Mouse (Mus musculus) urinary bladder, postnatal 14 days (tissue): Measurements from ENCODE around the gene Phospho1.

Experiments
- DNase-seq: peaks from one replicate; pipeline ENCODE4 v3.0.0; 2021; ENCODE audit warnings: low spot score

Phospho1 gene

DNA sequence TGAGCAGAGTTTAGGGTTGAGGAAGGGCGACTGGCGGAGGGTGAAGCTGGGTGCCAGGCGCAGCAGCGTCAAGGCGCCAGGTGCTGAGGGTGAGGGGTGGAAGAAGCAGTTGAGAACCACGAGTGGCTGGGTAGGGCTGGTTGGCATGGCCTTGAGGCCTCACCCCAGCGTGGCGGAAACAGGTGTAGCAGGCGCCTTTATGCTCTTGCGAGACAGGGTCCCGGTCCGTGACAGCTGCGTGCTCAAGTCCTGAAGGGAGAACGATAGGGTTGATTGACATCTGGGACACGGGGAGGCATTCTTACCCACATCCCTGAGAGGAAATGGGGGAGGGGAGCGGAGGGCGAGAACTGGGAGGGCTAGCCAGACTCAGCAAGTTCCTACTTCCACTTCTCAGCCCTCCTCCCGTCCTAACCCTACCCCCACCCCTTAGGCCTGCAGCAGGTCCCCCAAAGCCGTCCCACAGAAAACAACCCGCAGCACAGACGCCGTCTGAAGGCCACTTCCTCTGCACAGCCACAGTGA is 9.9 kb downstream of the Phospho1 start:
- no peak for DNase-seq

DNA sequence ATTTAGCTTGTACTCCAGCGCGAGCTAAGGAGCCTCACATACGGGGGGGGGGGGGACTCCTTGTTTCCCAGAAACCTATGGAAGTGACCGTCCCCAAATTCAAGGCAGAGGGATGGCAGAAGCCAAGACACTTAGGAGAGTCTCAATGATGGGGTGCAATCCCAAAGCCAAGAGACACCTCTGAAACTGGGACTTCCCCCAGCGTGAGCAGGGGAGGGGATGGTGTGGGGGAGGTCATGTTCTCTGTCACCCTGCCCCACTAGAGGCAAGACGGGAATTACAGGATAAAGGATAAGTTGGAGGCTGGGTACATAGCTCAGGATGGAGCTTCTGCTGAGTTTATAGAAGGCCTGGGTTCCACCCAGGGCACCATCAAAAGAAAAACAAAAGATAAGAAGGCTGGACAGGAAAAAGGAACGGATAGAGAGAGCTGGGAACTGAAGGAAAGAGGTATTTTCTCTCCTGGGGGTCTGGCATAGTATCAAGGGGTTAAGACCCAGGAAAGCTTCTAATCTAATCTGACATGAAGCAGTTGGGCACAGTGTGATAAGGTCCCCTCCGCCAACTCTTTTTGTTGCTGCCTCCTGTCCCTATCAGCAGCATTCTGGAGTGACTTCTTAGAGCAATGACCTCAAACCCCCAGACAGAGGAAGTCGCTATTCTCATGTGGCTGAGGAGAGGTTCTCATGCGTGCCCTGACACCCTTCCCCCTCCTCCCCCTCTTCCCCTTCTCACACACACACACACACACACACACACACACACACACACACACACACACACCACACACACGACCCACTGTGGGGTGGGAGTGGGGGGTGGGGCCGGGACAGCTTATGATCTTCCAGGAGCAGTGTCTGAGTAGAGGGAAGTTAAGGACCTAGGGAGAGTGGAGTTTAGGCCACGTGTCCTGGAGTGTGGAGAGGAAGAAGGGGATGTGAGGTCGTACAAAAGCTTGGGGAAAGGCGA is 10.7 kb downstream of the Phospho1 start:
- DNase-seq, result no peak

- no peak for DNase-seq
Measured at GRCm38 (mm10) chr11:95835832-95836231, 11.5 kb downstream of the Phospho1 start.

- DNase-seq, result no peak
Measured at GRCm38 (mm10) chr11:95836433-95836832, 12.1 kb downstream of the Phospho1 start.

DNA sequence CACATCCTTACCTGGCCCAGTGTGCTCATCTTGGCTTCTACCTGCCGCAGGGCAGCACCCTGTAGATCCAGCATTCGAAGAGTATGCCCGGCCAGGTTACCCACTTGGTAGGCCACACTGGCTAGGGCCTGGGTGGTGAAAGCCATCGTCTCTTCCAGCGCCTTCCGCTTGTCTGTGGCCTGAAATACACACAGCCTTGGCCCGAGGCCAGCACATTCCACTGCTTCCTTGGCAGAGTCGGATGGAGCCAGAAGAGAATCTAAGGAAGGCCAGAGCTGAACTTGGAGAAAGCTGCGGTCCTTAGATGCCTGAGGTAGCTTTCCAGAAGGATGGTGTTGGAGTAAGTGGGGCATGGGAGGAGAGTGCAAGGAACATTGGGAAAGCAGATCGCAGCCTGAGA is 12.8 kb downstream of the Phospho1 start, which contains the start of gene Gngt2:
Gene Gngt2, plus strand, starts transcription at position 158 of the 400 bp plus-strand sequence.
- DNase-seq, result peak; percentile 82

- DNase-seq, result no peak
Measured at GRCm38 (mm10) chr11:95838598-95838997, 14.3 kb downstream of the Phospho1 start.

- no peak for DNase-seq
Measured at GRCm38 (mm10) chr11:95838999-95839868, 14.9 kb downstream of the Phospho1 start.

DNA sequence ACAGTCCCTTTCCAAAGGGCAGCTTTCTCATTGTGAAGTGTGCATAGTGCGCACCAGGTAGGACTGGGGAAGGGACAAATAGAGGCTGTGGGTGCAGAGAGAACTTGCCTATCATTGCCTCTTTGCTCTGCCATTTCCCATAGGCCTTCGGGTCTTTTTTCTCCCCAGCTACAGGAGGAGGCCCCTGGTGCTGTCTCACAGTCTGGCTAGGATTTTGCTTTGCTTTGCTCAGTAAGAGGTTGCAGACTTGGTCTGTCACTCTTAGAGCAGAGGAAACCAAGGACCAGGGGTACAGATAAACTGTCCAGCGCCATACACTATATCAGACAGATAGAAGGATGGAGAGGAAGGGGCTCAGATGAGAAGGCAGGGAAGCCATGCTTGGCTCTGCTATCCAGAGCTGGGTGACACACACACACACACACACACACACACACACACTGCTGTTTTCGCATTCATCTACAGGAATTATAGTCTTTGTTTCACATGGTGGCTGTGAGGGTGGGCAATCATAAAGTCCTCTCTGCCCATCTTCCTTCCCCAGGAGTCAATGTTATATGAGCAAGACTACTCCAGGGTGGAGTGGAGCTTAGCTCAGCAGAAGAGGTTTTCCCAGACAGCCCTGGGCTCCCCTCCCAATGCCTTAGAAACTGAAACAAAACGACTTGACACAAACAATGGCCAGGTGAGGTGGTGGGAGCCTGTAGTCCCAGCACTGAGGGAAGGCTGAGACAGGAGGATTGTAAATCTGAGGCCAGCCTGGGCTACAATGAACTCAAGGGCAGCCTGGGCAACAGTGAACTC is 16.6 kb downstream of the Phospho1 start:
- DNase-seq, result no peak

DNA sequence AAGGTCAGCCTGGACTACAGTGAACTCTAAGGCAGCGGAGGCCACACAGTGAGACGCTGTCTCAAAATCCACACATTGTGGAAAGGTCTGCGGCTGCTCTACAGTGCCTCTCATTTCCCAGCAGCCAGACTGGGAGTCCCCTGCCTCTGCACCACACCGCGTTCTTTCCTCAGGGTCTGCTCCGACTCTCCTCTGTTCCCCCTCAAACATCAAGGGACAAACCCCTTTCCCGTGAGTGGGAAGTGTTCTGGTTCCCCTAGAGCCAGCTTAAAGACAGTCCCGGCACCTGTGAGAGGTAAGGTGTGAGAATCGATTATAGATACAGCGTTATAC is 17.2 kb downstream of the Phospho1 start:
- DNase-seq, result no peak

GRCm38 (mm10) chr11:95842074-95842681 is 17.9 kb downstream of the Phospho1 start, which contains the start of gene Abi3:
Gene Abi3, minus strand, starts transcription at chr11:95842476.
- DNase-seq, result no peak

DNA sequence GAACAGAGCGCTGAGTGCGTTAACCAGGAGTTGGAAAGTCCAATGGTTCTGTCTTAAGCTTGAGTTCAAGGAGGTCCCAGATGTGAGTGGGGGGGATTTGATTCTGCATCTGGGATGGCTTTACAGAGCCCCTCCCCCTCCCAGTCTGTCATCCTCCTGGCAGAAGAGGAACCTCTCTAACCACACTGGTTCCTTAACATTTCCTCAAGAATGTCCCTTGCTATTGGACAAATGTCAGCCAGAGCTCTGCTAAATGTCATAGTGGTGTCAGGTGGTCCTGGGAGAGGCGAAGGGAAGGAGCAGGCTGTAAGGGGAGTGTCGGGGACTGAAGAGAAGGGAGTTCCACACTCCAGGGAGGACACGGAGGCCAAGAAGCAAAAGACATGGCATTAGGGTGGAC is 18.7 kb downstream of the Phospho1 start:
- no peak for DNase-seq

DNA sequence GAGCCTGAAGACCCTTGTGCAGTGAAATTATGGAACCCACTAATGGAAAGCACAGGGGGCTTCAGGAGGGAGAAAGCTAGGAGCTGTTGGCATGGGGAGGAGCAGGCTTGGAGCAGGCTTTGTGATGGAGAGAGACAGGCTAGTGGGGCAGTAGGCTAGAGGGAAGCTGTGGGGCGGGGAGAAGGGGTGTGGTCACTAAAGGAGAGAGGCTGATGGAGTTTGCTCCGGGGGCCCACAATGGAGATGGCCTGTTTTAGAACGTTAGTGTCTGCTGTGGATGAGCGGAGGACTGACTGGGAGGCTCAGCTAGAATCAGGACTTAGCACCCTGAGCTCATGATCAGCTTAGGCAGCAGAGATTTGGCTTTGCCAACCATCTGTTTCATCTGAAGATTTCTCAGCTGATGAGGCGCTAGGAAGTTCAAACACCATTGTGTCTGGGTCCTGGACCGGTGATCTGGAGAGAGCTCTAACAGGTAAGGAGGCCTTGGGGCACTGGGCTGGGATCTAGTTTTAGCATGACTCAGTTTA is 19.2 kb downstream of the Phospho1 start:
- DNase-seq, result no peak

GRCm38 (mm10) chr11:95844935-95845334 is 20.6 kb downstream of the Phospho1 start:
- no peak for DNase-seq

GRCm38 (mm10) chr11:95850898-95851297 is 26.6 kb downstream of the Phospho1 start:
- no peak for DNase-seq

DNA sequence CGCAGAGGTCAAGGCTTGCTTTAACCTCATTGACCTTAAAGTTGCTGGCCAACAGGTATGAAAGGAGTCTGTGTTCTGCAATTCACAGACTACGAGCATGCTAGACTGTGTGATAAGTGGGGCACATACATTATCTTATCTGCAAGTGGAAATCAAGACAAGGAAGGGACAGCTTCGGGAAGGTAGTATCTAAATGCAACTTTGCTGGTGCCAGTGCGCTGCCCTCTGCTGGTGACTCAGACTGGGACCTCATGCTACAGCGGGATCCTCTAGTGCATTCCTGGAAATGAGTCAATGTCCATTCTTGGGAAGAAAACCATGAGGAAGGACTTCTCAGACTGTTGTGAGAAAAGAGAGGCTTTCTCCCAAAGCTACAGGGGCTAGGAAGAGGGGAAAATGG is 29.4 kb downstream of the Phospho1 start:
- DNase-seq, result peak; percentile 75

DNA sequence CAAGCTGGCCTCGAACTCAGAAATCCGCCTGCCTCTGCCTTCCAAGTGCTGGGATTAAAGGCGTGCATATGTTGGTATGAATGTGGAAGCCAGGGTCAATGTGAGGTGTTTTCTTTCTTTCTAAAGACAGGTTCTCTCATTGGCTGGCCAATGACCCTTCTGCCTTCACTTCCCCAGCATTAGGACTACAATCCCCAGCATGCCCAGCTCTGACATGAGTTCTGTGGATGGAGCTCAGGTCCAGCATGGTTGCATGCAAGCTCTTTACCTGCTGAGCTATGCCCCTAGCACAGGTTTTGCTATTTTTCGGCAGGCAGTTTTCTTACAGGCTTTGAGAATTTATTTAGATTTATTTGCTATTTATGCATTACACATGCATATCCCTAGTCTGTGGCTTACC is 33.0 kb downstream of the Phospho1 start:
- DNase-seq, result no peak

- no peak for DNase-seq
Measured at GRCm38 (mm10) chr11:95857716-95858527, 33.6 kb downstream of the Phospho1 start.

DNA sequence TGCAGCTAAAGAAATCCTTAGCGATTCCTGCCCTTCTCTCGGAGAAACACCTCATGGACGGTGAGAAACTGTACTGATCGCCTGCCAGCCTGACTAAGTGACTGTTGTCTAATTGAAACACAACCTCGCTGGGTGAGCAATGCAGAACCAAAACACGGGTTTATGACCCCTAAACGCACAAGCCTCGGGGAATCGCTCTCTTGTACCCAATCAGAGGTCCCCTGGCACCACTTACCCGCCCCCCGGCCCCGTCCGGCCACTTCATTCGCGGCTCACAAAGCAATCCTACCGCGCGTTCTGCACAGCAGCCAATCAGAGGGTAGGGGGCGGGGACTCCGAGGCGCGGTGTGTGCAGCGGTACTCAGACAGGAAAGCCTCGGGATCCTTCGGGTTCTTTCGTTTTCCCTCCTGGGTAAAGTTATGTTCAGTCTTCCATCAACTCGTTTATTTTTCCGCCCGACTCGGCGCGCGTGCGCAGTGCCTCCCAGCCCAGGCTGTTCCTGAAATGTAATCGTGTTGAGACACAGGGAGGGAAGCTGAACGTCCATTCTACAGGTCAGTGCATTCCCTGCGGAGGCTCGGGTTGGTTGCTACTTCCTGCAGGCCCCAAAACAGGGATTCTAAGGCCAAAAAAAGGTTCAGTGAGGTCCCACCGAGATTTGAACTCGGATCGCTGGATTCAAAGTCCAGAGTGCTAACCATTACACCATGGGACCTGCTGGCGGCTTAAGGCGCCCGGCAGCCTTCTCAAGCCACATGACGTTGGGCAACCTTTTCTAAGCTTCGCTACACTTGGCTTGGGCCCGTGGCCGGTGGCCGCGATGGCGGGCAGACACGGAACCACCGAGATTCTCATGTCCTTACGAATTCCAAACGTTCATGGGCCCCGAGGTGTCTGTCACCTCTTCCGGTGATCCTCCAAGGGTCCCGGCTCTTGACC is 34.5 kb downstream of the Phospho1 start:
- peak; percentile 96 for DNase-seq

GRCm38 (mm10) chr11:95859468-95859855 is 35.2 kb downstream of the Phospho1 start:
- DNase-seq, result peak; percentile 66
